Comparison of ENCODE assay signal across 8 mouse cellular contexts in genomic region chr1:183442015-183442774, GRCm38 (mm10). TPM values are rescaled to one million over a fixed set of nuclear protein-coding genes. Genes with fewer than 3 reads are reported as not detected.
DNase-seq lines count a peak whose midpoint lies in the region; ATAC-seq lines count a peak whose summit lies in the region.

No protein-coding gene starts in this region.

- H3K9me3 ChIP-seq in hindbrain, embryonic 14.5 days (ENCODE audit: control insufficient read depth, low read length): no peaks in the 10 kb centered on the region

- peak overlapping the region; percentile 41; the same call in 1 of the 2 replicates for H3K27ac ChIP-seq in hindbrain, embryonic 14.5 days

- no peaks in the 10 kb centered on the region for H3K27me3 ChIP-seq in hindbrain, embryonic 14.5 days (ENCODE audit: control insufficient read depth, insufficient read depth, low read length)

- no peaks in the 10 kb centered on the region for H3K36me3 ChIP-seq in hindbrain, embryonic 14.5 days (replicated peaks; ENCODE audit: control insufficient read depth, insufficient read depth)

- peak; percentile 55 for DNase-seq in T-cell, adult 2 months (ENCODE audit: low spot score)
- peak; percentile 74 for DNase-seq in cerebellum, adult 9-11 months
- DNase-seq in frontal cortex, postnatal 36 days (ENCODE audit: low spot score in 2 of 2): peak; percentile 84 to 90
- peak; percentile 98 for DNase-seq in hindbrain, embryonic 14.5 days (ENCODE audit: low spot score)
- peak; percentile 77 to 86 for DNase-seq in left cerebral cortex, adult 18-20 months (ENCODE audit: low spot score in 2 of 2)
- peak; percentile 92 for DNase-seq in mesoderm, embryonic 11.5 days (ENCODE audit: low read depth, low spot score)
- DNase-seq in right cerebral cortex, postnatal 25 days: peak; percentile 75
- DNase-seq in urinary bladder, postnatal 25 days (ENCODE audit: low spot score): peak; percentile 70

- H3K4me1 ChIP-seq in hindbrain, embryonic 14.5 days (replicated peaks; ENCODE audit: control insufficient read depth, insufficient read depth, low read length): no peaks in the 10 kb centered on the region

- 0 out of 2 replicates have a peak overlapping the region, but pooled peaks have one; percentile 13 for H3K4me2 ChIP-seq in hindbrain, embryonic 14.5 days (replicated peaks)

- WGBS in hindbrain, embryonic 14.5 days: 24% methylated on average over 19 of the region's 19 CpGs

- no peak overlapping the region for H3K4me3 ChIP-seq in hindbrain, embryonic 14.5 days (replicated peaks; ENCODE audit: low read length)

- 0 out of 2 replicates have a peak overlapping the region, but pooled peaks have one; percentile 14 for H3K9ac ChIP-seq in hindbrain, embryonic 14.5 days

- ATAC-seq in hindbrain, embryonic 14.5 days (ENCODE audit: low FRiP score): no peak

RNA-seq across cellular contexts. Expression of gene Hhipl2, which starts 24.2 kb away (rescaled TPM):
- 0.29 and 0.31 TPM in 2 replicates for polyA plus RNA-seq in hindbrain, embryonic 14.5 days (2014; fragmentation: Nextera tagmentation; extraction: Ambion mirVana)
- 1 to 10 TPM in 1 of 2 experiments, under 1 TPM in 1; 0.16 to 1.8 TPM for total RNA-seq in left cerebral cortex, adult 18-20 months (2021)

RNA-seq across cellular contexts. Expression of gene Taf1a, which starts 53.4 kb away (rescaled TPM):
- 11.8 and 13.3 TPM in 2 replicates for polyA plus RNA-seq in hindbrain, embryonic 14.5 days (2014; fragmentation: Nextera tagmentation; extraction: Ambion mirVana)
- 10 to 100 TPM; 18.2 to 20.7 TPM for total RNA-seq in left cerebral cortex, adult 18-20 months (2021)
